ENCODE assay signal across 20 mouse cellular contexts in the genomic region with DNA sequence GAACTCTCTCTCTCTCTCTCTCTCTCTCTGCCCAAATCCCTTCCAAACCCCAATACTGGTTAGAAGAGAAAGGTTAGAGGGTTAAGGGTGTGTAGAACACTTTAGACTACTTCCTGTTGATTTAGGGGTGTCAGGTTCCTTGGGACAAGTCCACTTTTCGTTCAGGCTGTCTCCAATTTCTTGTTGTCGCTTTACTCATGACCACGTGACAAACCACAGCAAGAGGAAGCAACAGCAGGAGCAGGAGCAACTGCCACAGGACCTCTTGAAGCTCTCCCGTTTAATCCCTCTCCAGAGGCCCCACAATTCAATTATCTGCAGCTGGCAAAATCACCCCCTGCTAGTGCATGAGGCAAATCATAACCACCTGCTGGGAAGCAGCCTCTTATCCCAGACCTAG. TPM values are rescaled to one million over a fixed set of nuclear protein-coding genes. Genes with fewer than 3 reads are reported as not detected.
"Had no signal": no experiment of that assay in that cellular context is flagged by ENCODE, and none has a peak within 500 bp of the region (broad histone marks: within the 10 kb centered on the region; RNA-seq: fewer than 3 reads in every experiment).

No protein-coding gene starts in this region.

- ATAC-seq: midbrain, embryonic 16.5 days had no signal

- H3K4me3 ChIP-seq: limb, embryonic 13.5 days; midbrain, embryonic 12.5 days; neural tube, embryonic 13.5 days had no signal

- H3K27me3 ChIP-seq: limb, embryonic 13.5 days; midbrain, embryonic 12.5 days; neural tube, embryonic 13.5 days had no signal

- DNase-seq: kidney, postnatal 36 days; left cerebral cortex, postnatal 4 days; right cerebral cortex, postnatal 14 days; thymus, adult 18-20 months; thymus, postnatal 14 days had no signal

RNA-seq across cellular contexts. Expression of a gene that starts 45.5 kb away (rescaled TPM):
- total RNA-seq: left cerebral cortex, postnatal 4 days; megakaryocyte-erythroid progenitor cell, adult 5-6 weeks had no signal
- polyA plus RNA-seq: lung, embryonic 16.5 days; midbrain, embryonic 12.5 days; midbrain, embryonic 16.5 days; neural tube, embryonic 13.5 days; stomach, embryonic 14.5 days had no signal

RNA-seq across cellular contexts. Expression of a gene that starts 55.0 kb away (rescaled TPM):
- total RNA-seq: layer of hippocampus, adult 18-20 months; layer of hippocampus, postnatal 10 days; left cerebral cortex, adult 18-20 months; left cerebral cortex, postnatal 10 days; left cerebral cortex, postnatal 4 days; liver, adult 2 months; megakaryocyte-erythroid progenitor cell, adult 5-6 weeks had no signal
- polyA plus RNA-seq: kidney, postnatal 0 days; limb, embryonic 13.5 days; liver, adult 2 months; liver, embryonic 14.5 days; midbrain, embryonic 12.5 days; midbrain, embryonic 16.5 days; neural tube, embryonic 13.5 days; small intestine, adult 2 months; stomach, embryonic 14.5 days had no signal
